ENCODE assay signal across 8 mouse cellular contexts in genomic region chr4:147349687-147350415, GRCm38 (mm10). TPM values are rescaled to one million over a fixed set of nuclear protein-coding genes. Genes with fewer than 3 reads are reported as not detected.
"Had no signal": no experiment of that assay in that cellular context is flagged by ENCODE, and none has a peak within 500 bp of the region (broad histone marks: within the 10 kb centered on the region; RNA-seq: fewer than 3 reads in every experiment).

No protein-coding gene starts in this region.

RNA-seq across cellular contexts. Expression of gene Zfp978, which starts 11.3 kb away (rescaled TPM):
- total RNA-seq: layer of hippocampus, adult 2 months; layer of hippocampus, postnatal 10 days; left cerebral cortex, postnatal 36 days had no signal
- polyA plus RNA-seq: intestine, embryonic 16.5 days; limb, embryonic 12.5 days; midbrain, embryonic 16.5 days; neural tube, embryonic 14.5 days; thymus, adult 2 months had no signal

RNA-seq across cellular contexts. Expression of gene Zfp988, which starts 44.4 kb away (rescaled TPM):
- total RNA-seq: layer of hippocampus, adult 2 months had no signal
- polyA plus RNA-seq: limb, embryonic 12.5 days; thymus, adult 2 months had no signal
